Mouse (Mus musculus) forebrain, embryonic 10.5 days (tissue): ENCODE measurements around the gene Tmem150c. TPM values are rescaled to one million over a fixed set of nuclear protein-coding genes. Genes with fewer than 3 reads are reported as not detected.

Experiments
- DNase-seq: peaks from one replicate; pipeline ENCODE4 v3.0.0-alpha.2; 2017; ENCODE audit warnings: low spot score; ENCODE audit errors: extremely low spot score
- H3K27ac ChIP-seq: fragments of 300-500 bp; sonication (generic); 2 replicates; pipeline ENCODE4 v1.5.1; 2016; ENCODE audit warnings: mild to moderate bottlenecking
- H3K27me3 ChIP-seq: fragments of 300-500 bp; sonication (generic); 2 replicates; pipeline ENCODE4 v1.6.1; 2016; ENCODE audit warnings: mild to moderate bottlenecking; ENCODE audit not compliant: poor library complexity, severe bottlenecking
- H3K36me3 ChIP-seq: fragments of 300-500 bp; sonication (generic); replicated peaks from 2 replicates; pipeline ENCODE4 v1.6.1; 2016; ENCODE audit warnings: mild to moderate bottlenecking, moderate library complexity
- H3K4me1 ChIP-seq: fragments of 300-500 bp; sonication (generic); 2 replicates; pipeline ENCODE4 v1.6.1; 2016
- H3K4me3 ChIP-seq: fragments of 300-500 bp; sonication (generic); 2 replicates; pipeline ENCODE4 v1.5.1; 2016; ENCODE audit warnings: mild to moderate bottlenecking, moderate library complexity
- H3K9me3 ChIP-seq: fragments of 300-500 bp; sonication (generic); 2 replicates; pipeline ENCODE4 v1.6.1; 2016; ENCODE audit warnings: mild to moderate bottlenecking, moderate library complexity
- WGBS: fragments of 180-500 bp; shearing (Covaris S2); methylation state at CpG from one replicate; pipeline ENCODE4 v1.1.7; 2016; 5-methylcytosine and 5-hydroxymethylcytosine counted together
- polyA plus RNA-seq: library from polyadenylated mRNA; unstranded; fragments of >200 nt; fragmentation: Nextera tagmentation; extraction: Ambion mirVana; gene quantifications from 2 replicates; pipeline ENCODE4 v1.2.1, GENCODE M21; 2016

Gene Tmem150c
- polyA plus RNA-seq, 1 experiment from 2014 or later = 2.2 TPM

DNA sequence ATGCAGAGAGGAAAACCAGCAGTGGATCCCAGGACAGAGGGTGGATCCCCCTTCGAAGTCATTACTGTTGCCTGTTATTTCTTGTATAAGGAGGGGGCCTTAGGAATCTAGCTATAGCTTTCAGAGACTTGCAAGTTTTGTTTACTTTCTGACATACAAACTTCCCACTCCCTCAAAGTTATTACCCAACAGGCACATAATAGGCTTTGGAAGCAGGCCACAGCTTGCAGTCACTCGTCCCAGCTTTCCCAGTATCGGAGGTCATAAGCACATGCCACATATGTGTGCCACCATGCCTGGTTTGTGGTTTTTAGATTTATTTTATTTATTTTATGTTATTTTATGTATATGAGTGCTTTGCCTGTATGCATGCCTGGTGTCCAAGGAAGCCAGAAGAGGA is 3.2 kb upstream of the Tmem150c start:
- Histone ChIP-seq H3K36me3 (no peaks in the 10 kb centered on the region), H3K4me3 (no peak overlapping the region), H3K27ac (no peak overlapping the region), H3K27me3 (peaks cover 69% of the 10 kb centered on the region), H3K9me3 (no peaks in the 10 kb centered on the region), H3K4me1 (peaks cover 23% of the 10 kb centered on the region)
- 86% methylated on average over 3 of the region's 3 CpGs for WGBS
- DNase-seq = no peak

DNA sequence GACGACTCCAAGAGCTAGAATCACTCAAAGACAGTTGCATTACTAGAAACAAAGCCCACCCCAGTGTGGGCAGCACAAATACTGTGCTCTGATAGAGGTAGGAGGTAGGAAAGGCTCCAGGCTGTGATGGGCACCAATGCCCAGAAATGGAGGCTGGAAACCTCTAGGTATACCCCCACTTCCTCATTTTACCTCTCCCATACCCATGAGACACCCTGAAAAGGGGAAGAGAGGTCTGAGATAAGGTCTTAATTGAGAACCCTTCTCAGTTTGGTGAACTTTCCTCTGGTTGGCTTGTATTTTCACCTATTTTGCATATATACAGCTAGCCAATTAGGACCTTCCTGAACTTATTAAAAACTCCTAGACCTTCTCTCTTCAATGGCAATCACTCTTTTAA is 2.4 kb upstream of the Tmem150c start:
- 76% methylated on average over 1 of the region's 1 CpGs for WGBS
- DNase-seq = no peak
- H3K4me3 ChIP-seq = no peak overlapping the region
- H3K4me1 ChIP-seq = peaks cover 23% of the 10 kb centered on the region
- H3K36me3 ChIP-seq = no peaks in the 10 kb centered on the region
- no peak overlapping the region for H3K27ac ChIP-seq
- H3K27me3 ChIP-seq = peaks cover 77% of the 10 kb centered on the region
- no peaks in the 10 kb centered on the region for H3K9me3 ChIP-seq

DNA sequence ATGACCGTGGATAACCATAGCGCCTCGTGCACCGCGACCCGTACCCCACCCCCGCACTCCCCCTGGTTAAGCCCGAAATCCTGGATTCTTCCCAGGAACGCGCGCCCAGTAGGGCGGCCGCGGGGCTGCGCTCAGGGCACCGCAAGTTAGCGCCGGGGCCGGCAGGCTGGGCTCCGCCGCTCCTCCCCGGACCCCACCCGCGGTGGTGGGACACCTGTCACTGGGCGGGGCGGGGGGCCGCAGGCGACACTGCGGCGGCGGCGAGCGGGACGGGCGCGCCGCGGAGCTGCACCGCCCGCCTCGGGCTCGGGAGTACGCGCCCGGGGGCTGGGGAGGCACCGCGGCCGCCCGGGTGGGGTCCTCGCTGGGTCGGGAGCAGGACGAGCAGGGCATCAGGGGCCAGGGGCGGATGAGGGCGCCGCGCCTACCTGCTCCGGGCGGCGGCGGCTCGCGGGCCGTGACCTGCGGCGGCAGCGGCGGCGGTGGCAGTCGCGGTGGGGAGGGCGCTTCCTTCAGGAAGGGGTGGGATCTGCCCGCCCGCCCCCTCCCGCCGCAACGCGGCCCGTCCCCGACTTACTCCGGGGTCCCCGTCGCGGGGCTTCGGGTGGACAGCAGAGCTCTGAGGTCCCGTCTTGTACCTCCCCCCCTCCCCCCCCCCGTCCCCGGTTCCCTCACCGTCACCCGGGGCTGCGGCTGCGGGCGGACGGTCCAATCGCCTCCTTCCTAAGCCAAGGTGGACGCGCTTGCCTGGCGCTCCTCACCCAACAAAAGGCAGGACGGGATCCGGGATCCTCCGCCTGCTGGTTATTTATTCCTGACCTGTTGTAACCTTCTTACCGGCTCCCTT is 594 bp downstream of the Tmem150c start:
- Histone ChIP-seq H3K4me1 (peaks cover 23% of the 10 kb centered on the region), H3K36me3 (no peaks in the 10 kb centered on the region), H3K27ac (peak overlapping the region; percentile 87), H3K4me3 (peak overlapping the region; percentile 88), H3K27me3 (peaks cover 64% of the 10 kb centered on the region), H3K9me3 (no peaks in the 10 kb centered on the region)
- DNase-seq = peak; percentile 41
- WGBS = under 1% methylated on average over 72 of the region's 101 CpGs

DNA sequence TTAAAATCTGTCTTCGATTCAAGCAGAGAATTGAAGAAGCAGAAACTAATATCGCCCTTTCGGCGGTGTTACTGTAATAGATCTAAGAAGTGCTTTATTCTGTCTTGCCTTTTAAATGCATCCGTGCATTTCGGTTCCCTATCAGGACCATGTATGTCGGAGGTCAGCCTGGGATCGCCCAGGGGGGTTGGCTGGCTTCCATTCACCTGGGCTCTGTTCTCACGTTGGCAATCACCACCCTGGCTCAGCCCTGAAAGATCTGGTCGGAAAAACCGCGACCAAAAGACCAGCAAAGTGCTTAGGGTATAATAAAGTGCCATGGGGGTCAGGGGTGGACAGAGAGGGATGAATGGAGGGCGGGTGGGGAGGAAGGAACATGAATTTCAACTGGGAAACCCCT is 1.3 kb downstream of the Tmem150c start:
- WGBS = 15% methylated on average over 13 of the region's 13 CpGs
- no peaks in the 10 kb centered on the region for H3K36me3 ChIP-seq
- H3K4me3 ChIP-seq = peak overlapping the region; percentile 88
- peak overlapping the region; percentile 87; the same call in 1 of the 2 replicates for H3K27ac ChIP-seq
- peaks cover 23% of the 10 kb centered on the region for H3K4me1 ChIP-seq
- peaks cover 64% of the 10 kb centered on the region for H3K27me3 ChIP-seq
- DNase-seq = no peak
- no peaks in the 10 kb centered on the region for H3K9me3 ChIP-seq

DNA sequence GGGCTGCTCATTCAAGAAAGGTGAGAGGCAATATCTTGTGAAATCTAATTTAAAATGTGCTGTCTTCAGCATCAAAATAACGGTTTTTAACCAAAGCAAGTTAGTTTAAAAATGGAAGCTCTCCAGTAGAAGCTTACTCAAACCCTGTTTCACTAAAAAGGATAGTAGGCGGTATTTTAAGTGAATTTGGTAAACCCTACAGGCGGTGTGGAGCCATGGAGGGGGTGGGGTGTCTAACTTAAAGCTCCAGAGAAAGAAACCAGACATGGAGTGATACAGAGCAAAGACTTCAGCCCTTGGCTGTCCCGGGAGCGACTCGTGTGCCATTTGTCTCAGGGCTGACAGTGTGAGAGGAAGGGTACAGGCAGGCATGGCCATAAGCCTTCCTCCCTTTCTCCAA is 4.0 kb downstream of the Tmem150c start:
- no peaks in the 10 kb centered on the region for H3K36me3 ChIP-seq
- H3K27ac ChIP-seq = no peak overlapping the region
- H3K27me3 ChIP-seq = peaks cover 41% of the 10 kb centered on the region
- no peaks in the 10 kb centered on the region; the same call in 1 of the 2 replicates for H3K9me3 ChIP-seq
- no peak for DNase-seq
- no peak overlapping the region for H3K4me3 ChIP-seq
- WGBS = 85% methylated on average over 6 of the region's 6 CpGs
- H3K4me1 ChIP-seq = peaks cover 23% of the 10 kb centered on the region

DNA sequence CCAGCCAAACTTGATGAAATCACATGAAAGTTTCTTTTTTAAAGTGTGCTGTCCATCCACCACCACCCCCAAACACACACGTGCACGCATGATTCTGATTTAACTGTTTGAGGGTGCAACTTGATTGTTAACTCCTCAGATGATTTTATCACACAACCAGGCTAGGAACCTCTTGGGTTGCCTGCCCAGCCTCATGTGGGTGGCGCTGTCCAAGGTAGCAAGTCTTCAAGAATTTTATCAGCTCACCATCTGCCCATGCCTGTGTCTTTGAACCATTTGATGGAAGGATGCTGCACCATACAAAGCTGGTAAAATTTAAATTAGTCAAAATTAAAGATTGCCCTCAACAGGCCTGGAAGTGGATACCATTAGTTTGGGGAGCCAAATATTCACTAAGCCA is 9.6 kb downstream of the Tmem150c start:
- 63% methylated on average over 3 of the region's 3 CpGs for WGBS
- Histone ChIP-seq H3K27ac (no peak overlapping the region), H3K36me3 (no peaks in the 10 kb centered on the region), H3K27me3 (no peaks in the 10 kb centered on the region), H3K4me1 (no peaks in the 10 kb centered on the region), H3K9me3 (no peaks in the 10 kb centered on the region; the same call in 1 of the 2 replicates), H3K4me3 (no peak overlapping the region)
- DNase-seq = no peak

DNA sequence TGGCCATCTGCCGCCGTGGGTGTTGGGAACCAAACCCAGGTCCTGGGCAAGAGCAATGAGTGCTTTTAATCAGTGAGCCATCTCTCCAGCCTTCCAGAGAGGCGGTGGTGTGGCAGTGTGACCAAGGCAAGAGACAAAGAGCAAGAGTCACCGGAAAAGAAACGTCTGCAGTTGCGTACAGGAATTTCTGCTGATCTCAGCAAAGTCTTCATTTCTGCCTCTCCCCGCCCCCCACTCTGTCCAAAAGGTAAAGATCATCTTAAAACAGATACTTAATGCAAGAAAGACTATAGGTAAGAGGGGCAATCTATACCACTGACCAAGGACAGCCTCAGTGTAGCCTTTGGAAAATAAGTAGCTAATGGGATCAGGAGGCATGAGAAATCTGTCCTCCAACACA is 14.8 kb downstream of the Tmem150c start:
- no peak for DNase-seq
- H3K9me3 ChIP-seq = no peaks in the 10 kb centered on the region
- H3K4me1 ChIP-seq = 0 out of 2 replicates have a peak, but pooled peaks cover 4% of the 10 kb centered on the region
- no peak overlapping the region for H3K27ac ChIP-seq
- H3K4me3 ChIP-seq = no peak overlapping the region
- H3K36me3 ChIP-seq = no peaks in the 10 kb centered on the region
- no peaks in the 10 kb centered on the region for H3K27me3 ChIP-seq
- 87% methylated on average over 7 of the region's 7 CpGs for WGBS

DNA sequence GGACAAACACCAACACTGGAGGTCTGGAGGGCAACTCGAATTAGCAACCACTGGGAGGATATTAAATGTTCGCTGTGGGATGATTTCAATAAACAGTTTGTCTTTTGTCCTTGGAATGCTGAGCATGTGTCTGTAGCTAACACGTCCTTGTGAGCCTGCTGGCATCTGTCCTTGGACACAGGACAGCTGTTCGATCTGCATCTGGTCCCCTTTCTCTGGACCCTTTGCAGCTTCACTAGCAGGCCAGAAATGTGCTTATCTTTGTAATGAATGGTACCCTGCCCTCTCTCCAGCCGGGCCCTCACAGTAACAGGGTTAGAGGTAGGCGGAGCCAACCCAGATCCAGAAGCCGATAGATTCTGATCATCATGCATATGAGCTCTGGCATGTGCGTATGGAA is 32.3 kb downstream of the Tmem150c start:
- 80% methylated on average over 8 of the region's 8 CpGs for WGBS
- H3K4me3 ChIP-seq = no peak overlapping the region
- DNase-seq = no peak
- H3K27ac ChIP-seq = no peak overlapping the region
- no peaks in the 10 kb centered on the region for H3K9me3 ChIP-seq
- H3K4me1 ChIP-seq = peaks cover 8% of the 10 kb centered on the region
- H3K27me3 ChIP-seq = no peaks in the 10 kb centered on the region
- H3K36me3 ChIP-seq = no peaks in the 10 kb centered on the region

DNA sequence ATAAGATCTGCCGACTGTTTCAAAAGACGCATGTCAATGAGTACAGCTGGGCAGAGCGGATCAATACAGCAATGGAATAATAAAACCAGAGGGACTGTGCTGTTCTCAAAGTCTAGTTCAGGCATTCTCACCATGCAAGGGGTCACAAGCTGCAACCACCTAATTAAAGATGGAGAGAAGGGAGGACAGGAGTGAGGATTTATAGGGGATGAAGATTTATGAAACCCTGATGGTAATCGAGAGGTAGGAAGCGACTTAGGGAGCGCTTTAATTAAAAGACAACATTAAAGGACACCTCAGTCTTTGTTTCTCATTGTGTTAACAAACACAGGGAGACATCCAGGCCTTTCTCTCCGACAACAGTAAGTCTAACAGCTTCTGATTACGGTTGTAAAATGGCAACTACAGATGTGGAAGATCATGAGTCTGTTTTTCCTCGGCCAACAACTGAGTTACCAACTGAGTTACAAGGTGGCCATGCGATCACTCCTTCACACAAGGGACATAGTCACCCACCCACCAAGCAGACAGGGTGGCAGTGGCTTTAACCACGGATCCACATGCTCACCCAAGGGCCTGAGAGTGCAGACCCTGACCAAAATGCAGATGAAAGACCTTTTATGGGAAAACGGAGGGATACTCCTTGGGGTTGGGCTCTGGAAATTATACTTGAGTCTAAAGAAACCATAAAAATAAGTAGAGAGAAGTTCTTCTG is 34.0 kb downstream of the Tmem150c start:
- Histone ChIP-seq H3K4me1 (peaks cover 15% of the 10 kb centered on the region), H3K27me3 (peaks cover 10% of the 10 kb centered on the region), H3K36me3 (no peaks in the 10 kb centered on the region), H3K4me3 (no peak overlapping the region), H3K9me3 (no peaks in the 10 kb centered on the region), H3K27ac (no peak overlapping the region)
- 82% methylated on average over 12 of the region's 12 CpGs for WGBS
- DNase-seq = no peak

DNA sequence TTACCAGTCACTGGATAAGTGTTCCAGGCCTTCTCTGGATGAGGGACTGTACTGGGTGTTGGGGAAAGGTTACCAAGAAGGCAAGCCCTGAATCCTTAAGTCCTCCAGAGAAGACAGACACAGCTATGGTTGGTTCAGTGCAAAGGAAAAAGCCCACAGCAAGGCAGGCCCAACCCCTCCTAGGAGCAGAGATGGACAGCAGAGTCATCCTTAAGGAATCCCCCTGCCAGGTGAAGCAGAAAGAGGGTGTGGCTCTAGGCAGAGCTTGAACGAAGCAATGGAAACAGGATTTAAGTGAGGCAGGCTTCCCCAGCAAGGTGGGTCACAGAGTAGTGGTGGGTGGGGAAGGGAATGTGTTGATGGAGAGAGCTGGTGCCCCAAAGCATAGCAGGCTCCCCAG is 35.1 kb downstream of the Tmem150c start:
- Histone ChIP-seq H3K27ac (no peak overlapping the region), H3K4me3 (no peak overlapping the region), H3K4me1 (peaks cover 23% of the 10 kb centered on the region), H3K9me3 (no peaks in the 10 kb centered on the region), H3K27me3 (peaks cover 21% of the 10 kb centered on the region), H3K36me3 (no peaks in the 10 kb centered on the region)
- no peak for DNase-seq
- 48% methylated on average over 1 of the region's 1 CpGs for WGBS

DNA sequence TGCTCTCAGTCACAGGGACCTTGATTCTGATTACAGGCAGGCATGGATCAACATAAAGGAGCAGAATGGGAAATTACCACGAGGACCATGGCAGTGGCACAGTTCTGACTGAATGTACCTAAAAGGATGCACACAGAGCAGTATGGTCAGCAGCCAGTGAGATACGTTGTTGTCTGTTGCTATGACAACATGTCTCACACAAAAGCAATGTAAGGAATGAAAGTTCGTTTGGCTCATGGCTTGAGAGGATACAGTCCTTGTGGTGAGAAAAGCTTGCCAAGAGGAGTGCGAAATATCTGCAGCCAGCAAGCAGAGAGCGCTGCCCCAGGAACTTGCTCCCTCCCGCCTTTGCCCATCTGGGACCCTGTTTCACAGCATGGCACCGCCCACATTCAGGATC is 36.3 kb downstream of the Tmem150c start:
- peaks cover 28% of the 10 kb centered on the region for H3K4me1 ChIP-seq
- no peak overlapping the region for H3K4me3 ChIP-seq
- peaks cover 30% of the 10 kb centered on the region for H3K27me3 ChIP-seq
- DNase-seq = no peak
- WGBS = 67% methylated on average over 7 of the region's 7 CpGs
- H3K36me3 ChIP-seq = no peaks in the 10 kb centered on the region
- no peak overlapping the region for H3K27ac ChIP-seq
- no peaks in the 10 kb centered on the region for H3K9me3 ChIP-seq

DNA sequence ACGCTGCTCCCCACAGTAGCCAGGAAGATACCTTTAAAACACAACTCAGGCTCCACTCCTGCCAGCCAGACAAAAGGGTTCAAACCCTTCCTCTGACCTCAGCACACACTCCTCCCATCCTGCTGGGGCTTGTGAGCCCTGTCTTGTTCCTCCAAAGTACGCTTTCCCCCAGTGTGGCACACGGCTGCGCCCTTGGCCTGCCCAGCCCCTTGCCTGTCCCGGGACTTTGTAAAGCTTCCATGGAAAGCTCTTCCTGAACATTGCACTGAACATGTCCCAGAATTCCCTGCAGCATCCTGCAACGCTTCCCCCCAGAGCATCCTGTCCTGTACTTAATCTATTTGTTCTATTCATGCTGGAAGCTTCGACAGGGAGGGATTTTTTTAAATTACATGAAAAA is 38.4 kb downstream of the Tmem150c start:
- DNase-seq = peak; percentile 18
- WGBS = 36% methylated on average over 7 of the region's 7 CpGs
- Histone ChIP-seq H3K36me3 (no peaks in the 10 kb centered on the region), H3K27me3 (peaks cover 30% of the 10 kb centered on the region), H3K4me3 (peak overlapping the region; percentile 43), H3K9me3 (0 out of 2 replicates have a peak, but pooled peaks cover 4% of the 10 kb centered on the region), H3K27ac (peak overlapping the region; percentile 53), H3K4me1 (peaks cover 35% of the 10 kb centered on the region)

DNA sequence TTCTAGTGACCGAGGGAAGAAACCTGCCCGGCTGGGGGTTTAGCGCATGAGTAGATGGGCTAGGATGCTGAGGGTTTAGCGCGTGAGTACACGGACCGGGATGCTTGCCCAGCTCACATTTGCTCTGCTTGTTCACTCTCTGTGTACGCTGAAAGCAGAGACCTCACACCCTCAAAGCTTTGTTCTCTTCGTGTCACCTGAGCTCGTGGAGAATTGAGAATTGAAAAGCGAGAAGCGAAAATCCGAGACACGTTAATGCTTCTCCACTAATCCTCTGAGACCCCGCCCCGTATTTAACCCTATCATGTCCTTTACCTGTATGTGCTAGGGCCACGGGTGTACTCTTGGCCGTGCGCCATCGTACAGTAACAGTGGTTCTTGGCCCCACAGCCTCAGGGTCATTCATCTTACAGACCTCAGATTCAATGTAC is 38.9 kb downstream of the Tmem150c start:
- H3K4me1 ChIP-seq = peaks cover 35% of the 10 kb centered on the region
- DNase-seq = peak; percentile 37
- H3K9me3 ChIP-seq = 0 out of 2 replicates have a peak, but pooled peaks cover 4% of the 10 kb centered on the region
- H3K36me3 ChIP-seq = no peaks in the 10 kb centered on the region
- peaks cover 30% of the 10 kb centered on the region for H3K27me3 ChIP-seq
- WGBS = 4% methylated on average over 20 of the region's 20 CpGs
- H3K27ac ChIP-seq = peak overlapping the region; percentile 53
- H3K4me3 ChIP-seq = peak overlapping the region; percentile 43
